Mouse (Mus musculus) thymus, adult 2 months (tissue): ENCODE data around the gene Dner. TPM values are rescaled to one million over a fixed set of nuclear protein-coding genes. Genes with fewer than 3 reads are reported as not detected.

Experiments
- DNase-seq: peaks from one replicate; pipeline ENCODE4 v3.0.0; 2021
- H3K27ac ChIP-seq: fragments of 200-500 bp; 2 replicates; pipeline ENCODE4 v1.5.1; 2012; ENCODE audit warnings: low read length, control low read depth; ENCODE audit not compliant: control insufficient read depth, insufficient read depth
- H3K27me3 ChIP-seq: fragments of 200-500 bp; 2 replicates; pipeline ENCODE4 v1.6.1; 2012; ENCODE audit warnings: mild to moderate bottlenecking, low read length, moderate library complexity, mixed read lengths; ENCODE audit not compliant: control insufficient read depth, insufficient read depth
- H3K36me3 ChIP-seq: fragments of 200-500 bp; 2 replicates; pipeline ENCODE4 v1.6.1; 2012; ENCODE audit warnings: mild to moderate bottlenecking, low read length, moderate library complexity; ENCODE audit not compliant: control insufficient read depth, insufficient read depth
- H3K4me1 ChIP-seq: fragments of 200-500 bp; replicated peaks from 2 replicates; pipeline ENCODE4 v1.6.1; 2012; ENCODE audit warnings: low read length; ENCODE audit not compliant: control insufficient read depth, insufficient read depth
- H3K4me3 ChIP-seq: fragments of 200-500 bp; 2 replicates; pipeline ENCODE4 v1.5.1; 2012; ENCODE audit warnings: mild to moderate bottlenecking, low read length, control low read depth, moderate library complexity; ENCODE audit not compliant: control insufficient read depth, insufficient read depth
- CTCF ChIP-seq: fragments of 200-500 bp; IDR thresholded peaks from 2 replicates; pipeline ENCODE4 v1.5.1; 2012; ENCODE audit warnings: mild to moderate bottlenecking, control low read depth, low read length, moderate library complexity, borderline replicate concordance; ENCODE audit not compliant: control insufficient read depth, poor library complexity, insufficient read depth; ENCODE audit errors: extremely low read depth
- POLR2A ChIP-seq: fragments of 200-500 bp; IDR thresholded peaks from 2 replicates; pipeline ENCODE4 v1.6.1; 2012; ENCODE audit warnings: mild to moderate bottlenecking, low read length, control low read depth, moderate library complexity; ENCODE audit not compliant: control insufficient read depth, poor library complexity, insufficient read depth; ENCODE audit errors: extremely low read depth
- WGBS: fragments of 180-500 bp; shearing (Covaris S2); methylation state at CpG from one replicate; pipeline ENCODE4 v1.1.7; 2018; 5-methylcytosine and 5-hydroxymethylcytosine counted together
- polyA plus RNA-seq: library from polyadenylated mRNA; depleted of rRNA; stranded (reverse); fragments of >200 nt; gene quantifications from 2 replicates; pipeline ENCODE4 v1.2.3, GENCODE M21; 2012

Dner gene
- polyA plus RNA-seq, 1 experiment = 0.22 TPM

DNA sequence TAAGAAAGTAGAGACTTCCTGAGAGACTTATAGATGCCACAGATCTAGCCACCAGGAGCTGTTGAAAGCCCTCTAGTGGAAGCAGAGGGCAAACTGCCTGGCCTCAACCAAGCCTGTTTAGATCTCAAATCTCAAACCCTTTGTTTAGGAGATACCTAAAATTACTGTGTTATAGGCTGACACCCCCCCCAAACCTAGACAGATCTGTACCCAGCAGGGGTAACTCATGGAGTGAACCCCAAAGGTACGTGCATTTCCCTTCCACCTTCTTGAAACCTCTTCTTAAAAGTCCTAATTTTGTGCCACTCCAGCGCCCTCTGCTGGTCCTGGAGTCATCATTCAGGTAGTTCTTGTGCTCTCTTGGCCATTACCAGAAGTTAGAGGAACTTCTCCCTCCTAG lies 1.1 kb upstream of the Dner start:
- TF ChIP-seq POLR2A (no peak), CTCF (no peak)
- Histone ChIP-seq H3K27me3 (peaks cover 5% of the 10 kb centered on the region; the same call in 1 of the 2 replicates), H3K36me3 (no peaks in the 10 kb centered on the region), H3K27ac (no peak overlapping the region), H3K4me1 (peaks cover 4% of the 10 kb centered on the region), H3K4me3 (no peak overlapping the region)
- DNase-seq = peak; percentile 21
- 6% methylated on average over 2 of the region's 2 CpGs for WGBS

DNA sequence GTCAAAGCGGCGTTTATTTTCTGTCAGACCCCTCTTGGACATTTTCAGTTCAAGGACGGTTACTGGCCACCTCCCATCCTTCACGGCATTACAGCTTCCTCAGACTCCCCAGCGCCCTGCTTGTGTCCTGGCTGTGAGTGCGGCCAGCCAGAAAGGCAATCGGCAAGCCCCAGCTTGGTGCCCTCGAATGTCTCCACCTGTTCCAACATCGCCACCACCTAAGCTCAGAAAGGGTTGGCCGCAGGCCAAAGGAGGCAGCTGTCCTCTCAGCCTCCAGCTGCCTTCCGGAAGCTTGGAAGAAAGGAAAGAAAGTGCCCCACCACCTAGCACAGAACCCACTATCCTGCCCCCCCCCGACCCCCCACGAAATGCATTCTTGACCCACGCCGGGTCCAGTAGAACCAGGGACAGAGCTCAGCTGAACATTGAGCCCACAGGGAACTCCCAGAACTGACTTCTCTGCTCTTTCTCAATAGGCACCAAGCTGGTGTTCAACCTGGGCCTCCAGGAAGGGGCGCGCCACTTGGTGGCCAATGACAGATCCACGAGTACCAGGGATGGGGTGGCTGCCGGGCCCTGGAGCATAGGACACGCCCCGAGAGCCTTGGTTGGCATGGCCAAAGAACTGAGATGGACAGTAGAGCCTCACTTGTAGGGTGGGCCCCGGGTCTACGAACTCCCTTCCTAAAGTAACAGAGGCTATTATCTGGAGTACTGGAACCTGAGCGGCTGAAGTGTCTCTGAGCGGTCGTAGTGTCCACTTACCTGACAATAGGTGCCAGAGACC lies 1.1 kb downstream of the Dner start:
- Histone ChIP-seq H3K4me3 (no peak overlapping the region), H3K27ac (no peak overlapping the region), H3K27me3 (peaks cover 5% of the 10 kb centered on the region; the same call in 1 of the 2 replicates), H3K4me1 (peaks cover 4% of the 10 kb centered on the region), H3K36me3 (no peaks in the 10 kb centered on the region)
- 22% methylated on average over 26 of the region's 26 CpGs for WGBS
- TF ChIP-seq CTCF (no peak), POLR2A (no peak)
- DNase-seq = no peak

DNA sequence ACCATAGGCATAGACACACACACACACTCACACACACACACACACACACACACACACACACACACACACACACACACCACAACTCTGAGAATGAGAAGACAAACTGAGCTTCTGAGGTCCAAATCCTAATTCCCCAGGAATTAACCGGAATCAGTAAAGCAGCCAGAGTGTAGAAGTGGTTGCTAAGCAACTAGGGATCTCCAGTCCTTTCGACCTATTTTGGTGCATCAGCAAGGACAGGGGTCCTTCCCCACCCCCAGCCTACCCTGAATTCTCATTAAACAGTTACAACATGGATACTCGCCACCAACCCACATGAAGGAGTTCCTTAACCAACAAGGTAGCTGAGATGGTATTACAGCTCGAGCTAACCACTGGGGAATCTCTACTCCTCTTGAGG lies 18.1 kb downstream of the Dner start:
- DNase-seq = no peak

DNA sequence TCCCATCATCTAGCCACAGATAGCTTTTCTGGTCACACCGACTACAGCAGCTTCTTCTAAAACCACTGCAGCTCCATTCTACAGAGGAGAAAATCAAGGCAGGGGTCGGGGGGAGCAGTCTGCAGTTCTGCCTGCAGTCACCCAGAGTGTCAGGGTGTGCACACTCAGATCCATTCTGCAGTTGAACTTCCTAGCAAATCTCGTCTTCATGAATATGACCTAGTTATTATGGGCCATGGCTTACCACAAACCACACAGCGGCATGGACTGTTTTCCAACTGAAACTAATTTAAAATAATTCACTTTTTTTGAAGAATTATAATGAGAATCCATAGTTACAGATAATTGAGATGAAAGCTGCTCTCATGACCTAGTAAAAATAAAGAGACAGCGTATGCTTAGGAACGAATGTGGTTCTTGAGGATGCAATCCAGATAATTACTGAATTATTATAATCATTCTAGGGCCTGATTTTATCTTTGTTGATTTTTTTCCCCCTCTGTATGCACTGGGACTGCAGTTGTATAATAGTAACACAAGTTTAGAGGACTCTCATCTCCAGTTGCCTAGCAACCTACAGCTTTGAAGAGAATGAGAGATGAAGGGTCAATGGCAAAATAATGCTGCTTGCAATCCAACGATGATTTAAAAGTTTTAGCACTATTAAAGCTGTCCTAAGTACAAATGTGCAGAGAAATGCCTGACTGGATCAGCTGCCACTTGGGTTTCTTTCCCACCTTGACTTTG lies 27.7 kb downstream of the Dner start:
- Histone ChIP-seq H3K4me3 (no peak overlapping the region), H3K27ac (no peak overlapping the region)
- 76% methylated on average over 7 of the region's 7 CpGs for WGBS

More for the DNA sequence above, 18.1 kb downstream of the Dner start:
- H3K27me3 ChIP-seq = no peaks in the 10 kb centered on the region
- no peak overlapping the region for H3K27ac ChIP-seq
- H3K4me1 ChIP-seq = no peaks in the 10 kb centered on the region
- H3K4me3 ChIP-seq = no peak overlapping the region
- TF ChIP-seq POLR2A (no peak), CTCF (no peak)
- no peaks in the 10 kb centered on the region for H3K36me3 ChIP-seq
- WGBS = 67% methylated on average over 4 of the region's 4 CpGs

DNA sequence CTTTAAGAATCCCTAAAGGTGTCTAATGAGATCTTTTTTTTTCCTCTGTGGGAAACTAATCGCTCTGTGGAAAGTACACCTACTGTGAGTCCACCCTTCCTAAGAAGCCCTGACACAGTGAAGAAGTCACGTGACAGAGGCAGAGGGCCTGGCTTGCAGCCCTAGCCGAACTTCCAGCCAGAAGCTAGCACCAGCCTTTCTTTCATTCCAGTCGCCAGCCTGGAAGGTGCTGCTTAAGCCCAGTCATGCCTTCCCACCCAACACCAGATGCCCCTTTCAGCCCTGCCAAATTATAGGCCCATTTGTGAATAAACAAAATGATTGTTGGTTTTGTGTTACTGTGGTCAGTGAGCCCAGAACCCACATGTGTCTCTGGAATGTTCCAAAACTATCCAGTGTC lies 28.4 kb downstream of the Dner start:
- no peak for TF ChIP-seq CTCF
- 96% methylated on average over 4 of the region's 4 CpGs for WGBS
- no peak for DNase-seq
- Histone ChIP-seq H3K4me3 (no peak overlapping the region), H3K4me1 (no peaks in the 10 kb centered on the region), H3K27ac (no peak overlapping the region), H3K27me3 (no peaks in the 10 kb centered on the region), H3K36me3 (no peaks in the 10 kb centered on the region)

More for the DNA sequence above, 27.7 kb downstream of the Dner start:
- TF ChIP-seq CTCF (no peak), POLR2A (no peak)
- Histone ChIP-seq H3K27me3 (no peaks in the 10 kb centered on the region), H3K4me1 (no peaks in the 10 kb centered on the region), H3K36me3 (no peaks in the 10 kb centered on the region)
- DNase-seq = no peak

DNA sequence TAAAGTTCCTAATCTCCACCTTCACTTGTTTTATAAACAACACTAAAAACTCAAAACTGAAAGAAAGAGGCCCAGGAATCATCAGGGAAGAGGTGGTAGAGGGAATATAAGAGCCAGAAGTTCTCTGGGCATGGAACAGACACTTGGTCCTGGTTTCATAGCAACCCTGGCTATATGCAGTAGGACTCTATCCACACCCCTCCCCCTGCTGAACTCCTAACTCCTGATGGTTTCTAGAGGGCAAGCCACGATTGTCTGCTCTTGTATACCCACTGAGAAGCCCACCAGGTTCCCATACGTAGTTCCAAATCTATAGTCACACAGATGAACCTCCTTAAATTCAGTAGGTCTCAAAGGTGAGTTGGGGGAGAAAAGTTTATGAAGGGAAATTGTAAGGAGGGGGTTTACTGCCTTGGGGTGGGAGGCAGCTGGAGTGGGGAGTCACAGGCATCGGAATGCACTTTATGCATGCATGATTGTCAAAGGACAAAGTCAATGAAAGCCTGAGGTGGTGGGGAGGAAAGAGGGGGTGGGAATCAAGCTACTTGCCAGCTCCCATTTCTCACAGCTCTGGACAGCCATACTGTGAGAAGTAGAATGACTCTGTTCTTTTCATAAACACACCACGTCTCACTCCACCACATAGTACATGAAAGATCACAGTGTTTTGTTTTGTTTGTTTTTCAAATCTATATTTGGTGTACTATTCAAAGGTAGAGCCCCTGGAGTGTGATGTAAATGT lies 31.5 kb downstream of the Dner start:
- no peak for TF ChIP-seq CTCF
- no peak for TF ChIP-seq POLR2A
- 71% methylated on average over 4 of the region's 4 CpGs for WGBS
- H3K36me3 ChIP-seq = no peaks in the 10 kb centered on the region
- H3K4me1 ChIP-seq = no peaks in the 10 kb centered on the region
- no peak overlapping the region for H3K4me3 ChIP-seq
- no peaks in the 10 kb centered on the region for H3K27me3 ChIP-seq
- no peak overlapping the region for H3K27ac ChIP-seq
- no peak for DNase-seq
